Mouse (Mus musculus): ENCODE data around the gene Hmcn1. TPM values are rescaled to one million over a fixed set of nuclear protein-coding genes. Genes with fewer than 3 reads are reported as not detected.
A peak's percentile ranks its signal among the peaks of the same experiment; 100 is the strongest.

The Hmcn1 gene
- 1 to 10 TPM; 1.9 to 2.2 TPM for total RNA-seq (2021)

GRCm38 (mm10) chr1:150993162-150994064 is at the start of gene Hmcn1:
Gene Hmcn1 (minus strand): TSS chr1:150993435.
- intact Hi-C loops (cut with DNase I), result no loop called here
- peak in 1 of 2 experiments; percentile 7 for DNase-seq (ENCODE audit: low spot score in 2 of 2)

- DNase-seq (ENCODE audit: low spot score in 2 of 2), result no peak
- intact Hi-C loops (cut with DNase I), result no loop called here
Measured at GRCm38 (mm10) chr1:151040945-151041649, 47.9 kb upstream of the Hmcn1 start.

- DNase-seq (ENCODE audit: low spot score in 2 of 2), result no peak
- intact Hi-C loops (cut with DNase I), result no loop called here
Measured at GRCm38 (mm10) chr1:151040290-151040689, 47.1 kb upstream of the Hmcn1 start.

- intact Hi-C loops (cut with DNase I), result no loop called here
- DNase-seq (ENCODE audit: low spot score in 2 of 2), result no peak
Measured at GRCm38 (mm10) chr1:151039189-151039588, 46.0 kb upstream of the Hmcn1 start.

- intact Hi-C loops (cut with DNase I), result no loop called here
- no peak for DNase-seq (ENCODE audit: low spot score in 2 of 2)
Measured at GRCm38 (mm10) chr1:151038566-151038965, 45.3 kb upstream of the Hmcn1 start.

- intact Hi-C loops (cut with DNase I), result no loop called here
- no peak for DNase-seq (ENCODE audit: low spot score in 2 of 2)
Measured at GRCm38 (mm10) chr1:151036405-151036985, 43.3 kb upstream of the Hmcn1 start.

GRCm38 (mm10) chr1:151035766-151036165 is 42.5 kb upstream of the Hmcn1 start:
- DNase-seq (ENCODE audit: low spot score in 2 of 2), result no peak
- intact Hi-C loops (cut with DNase I), result loop anchor here (2.0 kb wide), 1 partner anchor 309 kb away; the partner anchor contains the start of gene Ivns1abp

- intact Hi-C loops (cut with DNase I), result loop anchor here (2.0 kb wide), 1 partner anchor 310 kb away; the partner anchor contains the start of gene Ivns1abp
- DNase-seq (ENCODE audit: low spot score in 2 of 2), result peak; percentile 39 to 61
Measured at GRCm38 (mm10) chr1:151034993-151035592, 41.9 kb upstream of the Hmcn1 start.

GRCm38 (mm10) chr1:151033291-151033690 is 40.1 kb upstream of the Hmcn1 start:
- DNase-seq (ENCODE audit: low spot score in 2 of 2), result no peak
- intact Hi-C loops (cut with DNase I), result no loop called here

GRCm38 (mm10) chr1:151031581-151031980 is 38.3 kb upstream of the Hmcn1 start:
- intact Hi-C loops (cut with DNase I), result no loop called here
- DNase-seq (ENCODE audit: low spot score in 2 of 2), result no peak

GRCm38 (mm10) chr1:151031086-151031485 is 37.9 kb upstream of the Hmcn1 start:
- DNase-seq (ENCODE audit: low spot score in 2 of 2), result no peak
- intact Hi-C loops (cut with DNase I), result no loop called here

GRCm38 (mm10) chr1:151025049-151025773 is 32.0 kb upstream of the Hmcn1 start:
- intact Hi-C loops (cut with DNase I), result no loop called here
- no peak for DNase-seq (ENCODE audit: low spot score in 2 of 2)

- intact Hi-C loops (cut with DNase I), result no loop called here
- DNase-seq (ENCODE audit: low spot score in 2 of 2), result no peak
Measured at GRCm38 (mm10) chr1:151019273-151019890, 26.1 kb upstream of the Hmcn1 start.

- intact Hi-C loops (cut with DNase I), result no loop called here
- peak in 1 of 2 experiments; percentile 31 for DNase-seq (ENCODE audit: low spot score in 2 of 2)
Measured at GRCm38 (mm10) chr1:151011056-151011455, 17.8 kb upstream of the Hmcn1 start.

GRCm38 (mm10) chr1:151009115-151009797 is 16.0 kb upstream of the Hmcn1 start:
- peak; percentile 25 to 63 for DNase-seq (ENCODE audit: low spot score in 2 of 2)
- intact Hi-C loops (cut with DNase I), result loop anchor here (2.0 to 5.0 kb wide), 2 partner anchors 232 to 468 kb away; no protein-coding TSS in a partner anchor

- intact Hi-C loops (cut with DNase I), result loop anchor here (2.0 to 5.0 kb wide), 2 partner anchors 230 to 467 kb away; no protein-coding TSS in a partner anchor
Measured at GRCm38 (mm10) chr1:151007747-151008146, 14.5 kb upstream of the Hmcn1 start.

GRCm38 (mm10) chr1:151004007-151004406 is 10.8 kb upstream of the Hmcn1 start:
- no peak for DNase-seq (ENCODE audit: low spot score in 2 of 2)
- intact Hi-C loops (cut with DNase I), result no loop called here

More at GRCm38 (mm10) chr1:151007747-151008146, 14.5 kb upstream of the Hmcn1 start:
- DNase-seq (ENCODE audit: low spot score in 2 of 2), result no peak

- intact Hi-C loops (cut with DNase I), result no loop called here
- DNase-seq (ENCODE audit: low spot score in 2 of 2), result no peak
Measured at GRCm38 (mm10) chr1:151001868-151002428, 8.7 kb upstream of the Hmcn1 start.
